Mouse (Mus musculus) adrenal gland, postnatal 14 days (tissue): Measurements from ENCODE around the gene Gm10197. TPM values are rescaled to one million over a fixed set of nuclear protein-coding genes. Genes with fewer than 3 reads are reported as not detected.

ENCODE experiments used
- DNase-seq: peaks from one replicate; pipeline ENCODE4 v3.0.0; 2021; ENCODE audit warnings: mixed read lengths
- total RNA-seq: library from RNA; stranded (reverse); gene quantifications from 2 replicates; pipeline ENCODE4 v1.2.3, GENCODE M21; 2021

The Gm10197 gene
- total RNA-seq, 1 experiment from 2014 or later: not detected

- DNase-seq: peak; percentile 53
Observed at GRCm38 (mm10) chr19:53394552-53394951, 23.0 kb upstream of the Gm10197 start.

DNA sequence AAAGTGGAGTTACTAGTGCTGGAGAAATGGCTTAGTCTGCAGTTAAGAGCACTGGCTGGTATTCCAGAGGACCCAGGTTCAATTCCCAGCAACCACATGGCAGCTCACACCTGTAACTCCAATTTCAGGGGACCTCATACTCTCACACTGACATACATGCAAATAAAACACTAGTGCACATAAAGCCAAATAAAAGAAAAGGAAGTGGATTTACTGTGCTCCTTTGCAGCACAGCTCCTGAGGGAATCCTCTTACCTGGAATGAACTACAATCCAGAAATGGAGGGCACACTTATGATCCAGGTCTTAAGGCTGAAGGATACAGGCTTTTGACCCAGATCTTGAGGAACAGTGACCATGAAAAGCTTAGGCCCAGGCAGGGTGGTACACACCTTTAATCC lies 22.1 kb upstream of the Gm10197 start:
- DNase-seq: no peak

GRCm38 (mm10) chr19:53392781-53393343 lies 21.3 kb upstream of the Gm10197 start:
- no peak for DNase-seq

- no peak for DNase-seq
Observed at GRCm38 (mm10) chr19:53391787-53392186, 20.2 kb upstream of the Gm10197 start.

DNA sequence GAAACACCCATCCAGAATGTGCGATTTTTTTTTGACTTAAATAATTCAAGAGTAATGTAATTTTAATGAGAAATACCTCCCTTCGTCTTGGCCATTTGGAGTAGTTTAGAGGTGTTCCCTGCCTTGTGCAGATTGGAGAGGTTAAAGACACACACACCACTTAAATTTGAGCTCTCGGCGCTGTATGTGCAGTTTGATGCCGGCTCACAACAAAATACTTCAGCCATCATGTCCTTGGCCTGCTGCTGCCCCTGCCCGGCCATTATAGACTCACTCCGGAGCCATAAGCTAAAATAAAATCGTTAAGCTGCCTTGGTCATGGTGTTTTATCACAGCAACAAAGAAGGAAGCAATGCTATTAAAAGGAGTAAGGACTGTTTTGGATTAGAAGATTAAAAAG lies 19.8 kb upstream of the Gm10197 start:
- no peak for DNase-seq

DNA sequence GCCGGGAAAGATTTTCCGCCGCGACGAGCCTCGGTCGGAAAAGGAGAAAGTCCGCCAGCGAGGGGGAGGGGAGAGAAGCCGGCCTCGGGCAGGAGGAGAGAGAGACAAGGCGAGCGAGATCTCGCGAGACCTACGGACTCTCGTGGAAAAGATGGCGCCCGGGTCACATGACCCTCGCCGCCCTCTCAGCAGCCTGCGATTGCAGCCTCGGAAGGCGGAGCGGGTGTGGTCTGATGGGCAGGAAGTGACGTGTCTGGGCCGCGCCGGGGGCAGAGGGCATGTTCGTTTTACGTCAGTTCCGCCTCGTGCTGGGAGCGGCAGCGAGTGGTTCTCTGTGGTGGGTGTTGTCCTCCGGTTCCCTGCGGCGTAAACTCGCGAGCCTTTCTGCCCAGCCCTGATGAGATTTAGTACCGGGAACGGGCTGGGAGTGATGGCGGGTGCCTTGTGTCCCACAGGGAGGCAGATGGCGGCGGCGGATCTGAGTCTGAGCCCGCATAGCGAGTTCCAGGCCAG lies 19.0 kb upstream of the Gm10197 start, which contains the start of gene Smndc1:
Gene Smndc1 (minus strand): TSS at position 84 of the 513 bp plus-strand sequence.
- peak; percentile 100 for DNase-seq

- peak; percentile 84 for DNase-seq
Observed at GRCm38 (mm10) chr19:53389851-53390431, 18.4 kb upstream of the Gm10197 start.

DNA sequence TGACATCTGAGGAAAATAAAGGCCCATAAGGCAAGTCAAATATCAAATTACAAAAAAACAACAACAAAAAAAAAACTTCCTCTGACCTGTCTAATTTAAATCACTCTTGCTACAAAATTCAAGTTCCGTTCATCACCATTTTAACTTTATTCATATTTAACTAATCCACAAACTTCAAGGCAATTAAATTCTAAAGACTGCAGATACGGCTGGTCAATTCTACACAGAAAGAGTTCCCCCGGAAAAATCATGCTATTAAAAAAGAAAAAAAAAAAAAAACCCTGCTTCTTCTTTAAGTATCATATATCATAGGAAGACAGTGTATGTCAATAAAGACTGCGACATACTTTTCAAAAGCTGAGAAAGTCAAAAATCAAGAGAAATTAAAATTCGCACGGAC lies 17.9 kb upstream of the Gm10197 start:
- no peak for DNase-seq

DNA sequence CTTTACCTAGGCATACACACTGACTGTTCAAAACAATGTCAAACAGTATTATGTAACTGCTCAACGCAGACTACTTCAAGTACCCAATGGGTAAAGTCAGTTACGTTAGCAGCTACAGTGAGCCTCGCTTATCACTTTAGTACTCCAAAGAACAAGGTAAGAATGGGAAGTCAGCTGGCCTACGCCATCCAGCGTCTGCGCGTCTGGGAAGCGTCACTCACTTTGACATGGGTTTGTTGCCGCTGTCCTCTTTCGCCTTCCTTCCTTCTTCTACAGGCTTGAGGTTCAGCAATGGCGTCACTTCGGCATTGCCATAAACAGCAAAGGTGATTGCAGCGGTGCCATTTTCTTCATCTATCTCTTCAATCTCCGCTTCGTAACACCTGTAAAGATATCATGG lies 11.8 kb upstream of the Gm10197 start:
- DNase-seq: no peak

DNA sequence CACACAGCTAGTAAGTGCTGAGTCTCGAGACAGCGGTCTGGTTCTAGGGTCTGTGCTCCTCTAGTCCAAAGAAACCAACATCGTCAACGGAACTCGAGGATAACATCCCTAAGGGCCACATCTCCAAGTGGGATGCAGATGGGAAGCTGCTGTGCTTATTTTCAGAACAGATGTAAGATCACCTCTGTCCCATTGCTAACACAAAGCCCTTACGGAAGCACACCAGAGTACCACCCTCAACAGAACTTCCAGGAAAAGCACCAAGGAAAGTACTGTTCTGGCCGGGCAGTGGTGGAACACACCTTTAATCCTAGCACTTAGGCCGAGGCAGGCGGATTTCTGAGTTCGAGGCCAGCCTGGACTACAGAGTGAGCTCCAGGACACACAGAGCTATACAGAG lies 6.9 kb upstream of the Gm10197 start:
- no peak for DNase-seq

- DNase-seq: no peak
Observed at GRCm38 (mm10) chr19:53377652-53378051, 6.1 kb upstream of the Gm10197 start.

DNA sequence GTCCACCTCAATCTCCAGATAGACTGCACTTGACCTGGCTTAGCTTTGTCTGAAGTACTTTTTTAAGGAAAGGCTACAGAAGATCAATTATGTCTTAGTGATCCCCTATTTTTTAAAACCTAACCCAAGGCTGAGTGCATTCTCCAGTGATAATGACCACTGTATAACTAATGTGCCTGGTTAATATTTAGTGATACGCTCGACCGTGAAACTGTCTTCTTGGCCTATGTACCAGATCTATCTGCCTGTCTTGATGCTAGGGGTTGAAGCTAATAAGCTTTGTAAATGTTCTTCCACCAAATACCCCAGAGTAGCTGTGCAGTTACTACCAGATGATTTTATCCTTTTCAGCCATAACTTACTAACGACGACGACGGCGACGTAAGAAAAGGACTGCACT lies 4.2 kb upstream of the Gm10197 start:
- no peak for DNase-seq

DNA sequence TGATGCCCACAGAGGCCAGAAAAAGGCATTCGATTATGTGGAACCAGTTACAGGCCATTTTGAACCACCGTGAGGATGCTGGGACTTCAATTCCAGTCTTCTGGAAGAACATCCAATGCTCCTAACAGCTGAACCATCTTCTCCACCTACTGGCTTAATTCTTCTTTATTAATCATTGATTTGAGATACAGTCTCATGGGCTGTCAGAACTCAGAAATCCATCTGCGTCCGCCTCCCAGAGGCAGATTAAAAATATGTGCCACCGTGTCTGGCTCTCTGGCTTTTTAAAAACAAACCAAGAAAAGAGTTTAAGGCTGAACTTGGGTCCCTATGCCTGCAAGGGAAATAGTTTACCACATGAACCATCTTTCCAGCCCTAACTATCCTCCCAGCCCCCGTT lies 3.7 kb upstream of the Gm10197 start:
- DNase-seq: no peak

DNA sequence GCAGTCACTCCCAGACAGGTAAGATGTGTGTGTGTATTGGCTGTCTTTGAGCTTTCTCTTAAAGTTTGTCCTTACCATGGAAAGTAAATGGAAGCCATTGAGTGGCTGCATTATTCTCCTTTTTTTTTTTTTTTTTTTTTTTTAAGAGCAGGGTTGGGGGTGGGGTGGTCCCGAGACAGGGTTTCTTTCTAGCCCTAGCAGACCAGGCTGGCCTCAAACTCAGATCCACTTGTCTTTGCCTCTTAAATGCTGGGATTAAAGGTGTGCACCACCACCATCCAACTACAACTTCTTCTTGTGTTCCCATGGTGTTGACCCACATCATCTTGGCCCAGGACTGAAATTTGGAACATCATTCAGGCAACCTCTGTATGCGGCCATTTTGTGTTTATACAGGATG lies 2.0 kb upstream of the Gm10197 start:
- DNase-seq: no peak

DNA sequence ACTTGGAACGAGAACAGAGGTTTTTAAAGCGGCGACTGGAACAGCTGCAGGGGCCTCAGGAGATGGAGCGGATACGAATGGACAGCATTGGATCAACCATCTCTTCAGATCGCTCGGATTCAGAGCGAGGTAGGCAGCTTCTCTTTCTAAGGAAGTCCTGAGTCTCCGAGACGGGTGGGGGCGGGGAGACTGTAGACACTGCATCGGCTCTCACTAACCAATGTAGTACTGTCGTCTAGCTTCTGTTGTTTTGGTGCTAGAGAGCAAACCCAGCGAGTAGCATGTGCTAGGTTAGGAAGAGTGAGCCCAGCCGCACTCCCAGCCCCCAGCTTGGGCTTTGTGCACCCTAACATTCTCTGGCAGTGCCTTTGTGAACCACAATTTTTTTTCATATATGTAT lies 1.3 kb downstream of the Gm10197 start:
- no peak for DNase-seq

DNA sequence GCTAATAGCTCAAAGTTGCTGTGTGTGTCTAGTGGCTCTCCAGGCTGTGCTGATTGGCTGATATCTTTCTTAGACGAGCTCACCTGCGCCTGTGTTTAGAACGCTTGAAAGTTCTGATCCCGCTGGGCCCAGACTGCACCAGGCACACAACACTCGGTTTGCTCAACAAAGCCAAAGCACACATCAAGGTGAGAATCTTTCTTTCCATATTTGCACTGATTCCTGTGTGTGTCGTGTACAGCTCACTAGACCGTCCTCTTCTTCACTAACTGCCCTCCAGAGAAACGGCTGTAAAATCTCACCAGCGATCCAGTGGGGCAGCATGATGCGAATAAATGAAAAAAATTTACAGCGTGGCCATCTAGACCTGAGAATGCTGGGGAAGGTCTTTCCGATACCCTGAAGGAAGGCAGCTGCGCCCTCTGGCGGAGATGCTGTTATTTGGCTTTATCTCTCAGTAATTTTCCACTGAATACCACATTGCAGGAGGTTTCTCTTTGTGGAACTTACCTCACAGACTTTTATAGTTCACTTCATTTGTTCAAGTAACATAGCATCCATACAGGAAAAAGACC lies 2.0 kb downstream of the Gm10197 start:
- peak; percentile 84 for DNase-seq

- no peak for DNase-seq
Observed at GRCm38 (mm10) chr19:53366881-53367280, 4.7 kb downstream of the Gm10197 start.

DNA sequence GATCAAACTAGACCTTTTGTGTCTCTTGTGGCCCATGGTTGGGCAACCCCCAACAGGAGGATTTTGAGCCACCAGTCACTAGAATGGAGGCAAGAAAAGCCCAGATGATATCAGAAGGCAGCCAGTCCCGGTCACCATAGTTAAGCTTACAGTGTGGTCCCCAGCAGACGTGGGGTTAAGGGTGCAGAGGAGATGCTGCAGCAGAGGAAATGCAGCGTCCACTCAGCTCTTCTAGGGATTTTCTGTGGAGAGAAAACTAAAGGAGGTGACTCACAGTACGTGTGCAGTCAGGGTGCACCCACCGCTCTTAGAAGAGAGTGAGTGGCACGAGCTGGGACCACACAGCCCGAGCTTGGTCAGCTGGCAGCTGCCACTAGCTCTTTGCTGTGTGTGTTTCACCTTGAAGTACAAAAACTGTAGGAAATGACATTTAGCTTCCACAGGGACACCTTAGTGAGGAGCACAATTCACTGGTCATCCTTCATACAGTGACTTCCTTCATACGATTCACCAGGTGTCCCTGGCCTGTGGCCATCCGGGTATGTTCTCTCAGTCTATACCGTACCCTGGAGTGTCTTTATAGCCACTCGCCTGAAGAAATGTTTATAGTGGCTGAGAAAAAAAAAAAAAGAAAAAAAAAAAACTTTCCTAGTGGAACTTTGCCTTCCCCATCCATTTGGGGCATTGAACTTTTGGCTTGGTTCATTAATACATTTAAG lies 5.3 kb downstream of the Gm10197 start:
- DNase-seq: no peak

- peak; percentile 69 for DNase-seq
Observed at GRCm38 (mm10) chr19:53364963-53365362, 6.6 kb downstream of the Gm10197 start.

- DNase-seq: no peak
Observed at GRCm38 (mm10) chr19:53364551-53364950, 7.0 kb downstream of the Gm10197 start.

DNA sequence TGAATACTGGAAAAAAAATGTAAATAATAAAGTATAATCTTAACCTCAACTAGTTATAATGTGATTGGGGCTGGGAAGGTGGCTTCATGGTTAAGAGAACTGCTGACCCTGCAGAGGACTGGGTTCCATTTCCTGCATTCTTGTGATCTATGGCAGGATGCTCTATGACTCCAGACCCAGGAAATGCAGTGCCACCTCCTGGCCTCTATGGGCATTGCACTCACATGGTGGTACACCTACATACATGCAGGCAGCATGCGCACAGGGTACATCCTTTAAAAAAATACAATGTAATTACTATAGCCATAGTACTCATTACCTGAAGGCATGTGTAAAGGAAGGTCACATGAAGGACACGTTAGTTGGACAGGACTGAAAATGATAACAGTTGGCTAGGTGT lies 8.6 kb downstream of the Gm10197 start:
- DNase-seq: peak; percentile 59

- no peak for DNase-seq
Observed at GRCm38 (mm10) chr19:53360265-53360958, 11.2 kb downstream of the Gm10197 start.
